Mouse (Mus musculus): ENCODE results near the gene Pde3a. TPM values are rescaled to one million over a fixed set of nuclear protein-coding genes. Genes with fewer than 3 reads are reported as not detected.

The Pde3a gene
- polyA plus RNA-seq, 1 experiment from 2014 or later, result 5.8 TPM

- H3K9me3 ChIP-seq (replicated peaks), result no peaks in the 10 kb centered on the region
- no peak overlapping the region for H3K4me2 ChIP-seq (replicated peaks)
- H3K27ac ChIP-seq (replicated peaks), result no peak overlapping the region
- no peaks in the 10 kb centered on the region for H3K27me3 ChIP-seq
- 92% methylated on average over 5 of the region's 5 CpGs for WGBS
- no peaks in the 10 kb centered on the region for H3K36me3 ChIP-seq
- H3K9ac ChIP-seq, result no peak overlapping the region
- ATAC-seq (ENCODE audit: insufficient number of reproducible peaks, low FRiP score, low TSS enrichment, low read depth), result no peak
- H3K4me3 ChIP-seq (replicated peaks), result no peak overlapping the region
- H3K4me1 ChIP-seq, result 0 out of 2 replicates have a peak, but pooled peaks cover 7% of the 10 kb centered on the region
These were observed 19.8 kb downstream of the Pde3a start for GRCm38 (mm10) chr6:141268871-141269270.

DNA sequence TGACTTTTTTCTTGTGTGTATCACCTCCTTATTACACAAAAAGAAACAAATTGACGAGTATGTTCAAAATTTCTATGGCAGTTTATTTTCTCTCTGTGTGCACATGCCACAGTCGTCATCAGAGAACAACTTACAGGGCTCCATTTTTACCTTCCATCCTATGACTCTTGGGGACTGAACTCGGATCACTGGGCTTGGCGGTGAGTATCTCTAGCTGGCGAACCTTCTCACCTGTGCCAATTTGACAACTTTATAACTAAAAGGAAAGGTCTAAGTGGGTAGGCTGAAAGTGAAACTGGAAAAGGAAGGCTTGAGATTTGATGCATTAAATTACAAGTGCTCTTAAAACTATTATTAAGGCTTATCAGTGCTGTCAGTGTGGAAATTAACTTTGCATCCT, 22.1 kb downstream of the Pde3a start:
- Histone ChIP-seq H3K9me3 (replicated peaks) (no peaks in the 10 kb centered on the region), H3K4me1 (0 out of 2 replicates have a peak, but pooled peaks cover 6% of the 10 kb centered on the region), H3K4me3 (replicated peaks) (no peak overlapping the region), H3K27me3 (no peaks in the 10 kb centered on the region), H3K36me3 (no peaks in the 10 kb centered on the region), H3K9ac (no peak overlapping the region), H3K4me2 (replicated peaks) (no peak overlapping the region), H3K27ac (replicated peaks) (no peak overlapping the region)
- ATAC-seq (ENCODE audit: insufficient number of reproducible peaks, low FRiP score, low TSS enrichment, low read depth), result no peak
- WGBS, result 85% methylated on average over 5 of the region's 5 CpGs

GRCm38 (mm10) chr6:141271579-141271978, 22.5 kb downstream of the Pde3a start:
- no peaks in the 10 kb centered on the region for H3K36me3 ChIP-seq
- no peak overlapping the region for H3K9ac ChIP-seq
- no peak overlapping the region for H3K4me3 ChIP-seq (replicated peaks)
- H3K27me3 ChIP-seq, result no peaks in the 10 kb centered on the region
- H3K4me2 ChIP-seq (replicated peaks), result no peak overlapping the region
- WGBS, result 85% methylated on average over 3 of the region's 3 CpGs
- no peak for ATAC-seq (ENCODE audit: insufficient number of reproducible peaks, low FRiP score, low TSS enrichment, low read depth)
- no peak overlapping the region for H3K27ac ChIP-seq (replicated peaks)
- H3K9me3 ChIP-seq (replicated peaks), result no peaks in the 10 kb centered on the region
- 0 out of 2 replicates have a peak, but pooled peaks cover 3% of the 10 kb centered on the region for H3K4me1 ChIP-seq

- H3K27ac ChIP-seq (replicated peaks), result no peak overlapping the region
- no peaks in the 10 kb centered on the region for H3K9me3 ChIP-seq (replicated peaks)
- no peaks in the 10 kb centered on the region for H3K36me3 ChIP-seq
- WGBS, result 90% methylated on average over 6 of the region's 6 CpGs
- no peaks in the 10 kb centered on the region for H3K27me3 ChIP-seq
- no peak for ATAC-seq (ENCODE audit: insufficient number of reproducible peaks, low FRiP score, low TSS enrichment, low read depth)
- H3K4me2 ChIP-seq (replicated peaks), result no peak overlapping the region
- H3K4me1 ChIP-seq, result no peaks in the 10 kb centered on the region
- H3K4me3 ChIP-seq (replicated peaks), result no peak overlapping the region
- H3K9ac ChIP-seq, result no peak overlapping the region
These were observed 24.6 kb downstream of the Pde3a start for GRCm38 (mm10) chr6:141273685-141274084.

DNA sequence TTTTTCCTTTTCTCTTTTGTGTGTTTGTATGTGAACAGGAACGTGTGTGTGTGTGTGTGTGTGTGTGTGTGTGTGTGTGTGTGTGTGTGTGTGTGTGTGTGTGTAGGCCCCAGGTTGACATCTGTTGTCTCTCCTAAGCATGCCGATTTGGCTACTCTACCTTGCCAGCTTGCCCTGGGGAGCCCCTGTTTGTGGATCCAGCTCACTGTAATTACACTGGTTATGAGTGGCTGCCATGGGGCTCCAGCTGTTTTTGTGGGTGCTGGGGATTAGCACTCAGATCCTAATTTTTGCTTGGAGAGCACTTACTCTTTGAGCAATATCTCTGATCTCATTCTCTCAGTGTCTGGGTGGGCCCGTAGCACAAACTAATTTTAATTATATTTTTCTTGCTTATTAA, 32.6 kb downstream of the Pde3a start:
- Histone ChIP-seq H3K4me3 (replicated peaks) (no peak overlapping the region), H3K27ac (replicated peaks) (no peak overlapping the region), H3K9me3 (replicated peaks) (no peaks in the 10 kb centered on the region), H3K27me3 (no peaks in the 10 kb centered on the region), H3K9ac (no peak overlapping the region), H3K4me1 (no peaks in the 10 kb centered on the region), H3K36me3 (no peaks in the 10 kb centered on the region), H3K4me2 (replicated peaks) (no peak overlapping the region)
- WGBS, result 65% methylated on average over 3 of the region's 3 CpGs
- no peak for ATAC-seq (ENCODE audit: insufficient number of reproducible peaks, low FRiP score, low TSS enrichment, low read depth)

DNA sequence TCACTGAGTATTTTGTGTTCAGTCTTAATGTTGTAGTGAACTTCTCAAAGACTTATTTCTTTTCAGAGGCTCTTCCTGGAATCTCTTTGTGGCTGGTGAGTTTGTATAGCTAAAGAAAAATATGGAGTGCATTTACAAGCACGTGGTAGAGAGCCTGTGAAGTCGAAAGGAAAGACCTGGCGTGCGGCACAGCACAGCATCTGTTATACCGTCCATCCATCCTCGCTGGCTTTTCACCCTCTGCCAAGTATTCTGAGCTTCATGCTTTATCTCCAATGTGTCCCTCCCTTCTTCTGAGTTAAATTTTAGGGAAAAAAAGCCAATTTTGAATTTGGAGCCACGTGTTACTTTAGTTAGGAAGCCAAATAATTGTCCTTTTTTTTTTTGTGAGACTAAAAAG, 33.7 kb downstream of the Pde3a start:
- WGBS, result 69% methylated on average over 7 of the region's 7 CpGs
- ATAC-seq (ENCODE audit: insufficient number of reproducible peaks, low FRiP score, low TSS enrichment, low read depth), result no peak
- no peaks in the 10 kb centered on the region for H3K4me1 ChIP-seq
- no peaks in the 10 kb centered on the region for H3K9me3 ChIP-seq (replicated peaks)
- H3K9ac ChIP-seq, result no peak overlapping the region
- H3K27me3 ChIP-seq, result no peaks in the 10 kb centered on the region
- no peaks in the 10 kb centered on the region for H3K36me3 ChIP-seq
- H3K4me2 ChIP-seq (replicated peaks), result no peak overlapping the region
- H3K27ac ChIP-seq (replicated peaks), result no peak overlapping the region
- no peak overlapping the region for H3K4me3 ChIP-seq (replicated peaks)

DNA sequence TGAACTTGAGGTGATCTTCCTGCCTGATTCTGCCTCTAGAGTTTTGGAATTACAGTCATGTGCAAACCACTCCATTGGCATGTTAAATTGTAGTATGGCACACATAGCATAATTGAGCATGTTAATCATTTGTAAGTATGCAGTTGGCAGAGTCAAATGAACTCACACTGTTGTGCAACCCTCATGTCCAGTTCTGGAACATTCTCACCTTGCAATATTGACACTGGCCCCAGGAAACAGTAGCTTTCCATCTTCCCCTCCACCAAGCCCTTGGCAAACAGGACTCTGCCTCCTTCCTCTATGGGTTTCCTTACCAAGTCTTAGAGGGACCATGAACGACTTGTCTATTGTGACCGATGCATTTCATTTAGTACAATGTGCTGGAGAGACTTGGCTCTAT, 42.1 kb downstream of the Pde3a start:
- 91% methylated on average over 2 of the region's 2 CpGs for WGBS
- Histone ChIP-seq H3K27me3 (no peaks in the 10 kb centered on the region), H3K9ac (no peak overlapping the region), H3K4me3 (replicated peaks) (no peak overlapping the region), H3K4me1 (no peaks in the 10 kb centered on the region), H3K4me2 (replicated peaks) (no peak overlapping the region), H3K27ac (replicated peaks) (no peak overlapping the region), H3K36me3 (no peaks in the 10 kb centered on the region), H3K9me3 (replicated peaks) (no peaks in the 10 kb centered on the region)
- no peak for ATAC-seq (ENCODE audit: insufficient number of reproducible peaks, low FRiP score, low TSS enrichment, low read depth)

DNA sequence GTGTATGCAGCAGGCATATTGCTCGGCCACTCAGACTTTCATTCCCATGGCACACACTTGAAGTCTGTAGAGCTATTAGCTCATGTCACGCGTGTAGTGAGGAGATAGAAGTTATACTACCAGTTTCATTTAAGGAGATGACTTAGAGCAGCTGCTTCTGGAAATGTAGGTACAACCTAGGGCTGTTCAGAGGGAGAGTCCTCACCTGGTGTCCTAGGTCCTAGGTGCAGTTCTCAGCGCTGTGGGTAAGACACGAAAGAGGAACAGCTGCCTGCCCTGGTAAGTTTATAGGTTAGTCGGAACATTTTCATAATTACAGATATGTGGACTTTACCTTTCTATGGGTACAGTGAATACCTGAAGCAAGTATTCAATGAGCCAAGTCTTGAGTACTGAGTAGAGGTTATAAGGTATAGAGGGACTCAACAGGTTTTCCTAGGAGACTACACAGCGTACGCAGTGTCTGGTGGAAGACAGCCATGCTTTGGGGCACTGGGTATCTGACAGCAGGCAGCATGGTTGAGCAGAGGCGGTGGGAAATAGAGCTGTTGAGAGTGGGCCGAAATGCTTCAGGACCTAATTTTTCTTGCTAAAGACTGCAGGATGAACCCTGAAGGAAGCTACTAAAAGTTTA, 43.9 kb downstream of the Pde3a start:
- Histone ChIP-seq H3K27me3 (no peaks in the 10 kb centered on the region), H3K27ac (replicated peaks) (no peak overlapping the region), H3K4me2 (replicated peaks) (no peak overlapping the region), H3K9ac (no peak overlapping the region), H3K36me3 (no peaks in the 10 kb centered on the region), H3K4me1 (no peaks in the 10 kb centered on the region), H3K4me3 (replicated peaks) (no peak overlapping the region), H3K9me3 (replicated peaks) (no peaks in the 10 kb centered on the region)
- 92% methylated on average over 10 of the region's 10 CpGs for WGBS
- ATAC-seq (ENCODE audit: insufficient number of reproducible peaks, low FRiP score, low TSS enrichment, low read depth), result no peak

DNA sequence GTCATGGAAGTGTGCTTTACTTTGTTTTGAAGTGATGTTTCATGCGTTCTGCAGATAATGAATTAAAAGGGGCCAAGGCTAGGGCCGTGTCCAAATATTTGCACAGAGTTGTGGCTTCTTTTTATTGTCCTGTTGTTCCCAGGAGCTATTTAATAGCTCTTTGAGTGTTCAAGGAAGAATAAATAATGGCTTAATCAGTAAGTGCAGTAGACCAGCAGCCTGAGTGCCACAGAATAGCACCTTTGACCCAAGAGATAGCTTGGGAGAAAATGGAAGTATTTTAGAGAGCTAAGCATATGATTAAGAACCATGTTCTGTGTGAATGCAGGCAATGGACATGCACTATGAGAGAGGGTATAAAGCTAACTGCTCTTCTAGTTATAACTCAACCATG, 44.4 kb downstream of the Pde3a start:
- H3K9ac ChIP-seq, result no peak overlapping the region
- H3K4me1 ChIP-seq, result no peaks in the 10 kb centered on the region
- H3K27ac ChIP-seq (replicated peaks), result no peak overlapping the region
- no peak for ATAC-seq (ENCODE audit: insufficient number of reproducible peaks, low FRiP score, low TSS enrichment, low read depth)
- H3K9me3 ChIP-seq (replicated peaks), result no peaks in the 10 kb centered on the region
- no peaks in the 10 kb centered on the region for H3K36me3 ChIP-seq
- no peak overlapping the region for H3K4me3 ChIP-seq (replicated peaks)
- H3K27me3 ChIP-seq, result no peaks in the 10 kb centered on the region
- 74% methylated on average over 2 of the region's 2 CpGs for WGBS
- H3K4me2 ChIP-seq (replicated peaks), result no peak overlapping the region

GRCm38 (mm10) chr6:141295264-141295663, 46.2 kb downstream of the Pde3a start:
- ATAC-seq (ENCODE audit: insufficient number of reproducible peaks, low FRiP score, low TSS enrichment, low read depth), result no peak
- Histone ChIP-seq H3K36me3 (no peaks in the 10 kb centered on the region), H3K9me3 (replicated peaks) (no peaks in the 10 kb centered on the region), H3K27me3 (no peaks in the 10 kb centered on the region), H3K4me1 (no peaks in the 10 kb centered on the region), H3K4me3 (replicated peaks) (no peak overlapping the region), H3K4me2 (replicated peaks) (no peak overlapping the region), H3K9ac (no peak overlapping the region), H3K27ac (replicated peaks) (no peak overlapping the region)
- WGBS, result 70% methylated on average over 3 of the region's 3 CpGs

DNA sequence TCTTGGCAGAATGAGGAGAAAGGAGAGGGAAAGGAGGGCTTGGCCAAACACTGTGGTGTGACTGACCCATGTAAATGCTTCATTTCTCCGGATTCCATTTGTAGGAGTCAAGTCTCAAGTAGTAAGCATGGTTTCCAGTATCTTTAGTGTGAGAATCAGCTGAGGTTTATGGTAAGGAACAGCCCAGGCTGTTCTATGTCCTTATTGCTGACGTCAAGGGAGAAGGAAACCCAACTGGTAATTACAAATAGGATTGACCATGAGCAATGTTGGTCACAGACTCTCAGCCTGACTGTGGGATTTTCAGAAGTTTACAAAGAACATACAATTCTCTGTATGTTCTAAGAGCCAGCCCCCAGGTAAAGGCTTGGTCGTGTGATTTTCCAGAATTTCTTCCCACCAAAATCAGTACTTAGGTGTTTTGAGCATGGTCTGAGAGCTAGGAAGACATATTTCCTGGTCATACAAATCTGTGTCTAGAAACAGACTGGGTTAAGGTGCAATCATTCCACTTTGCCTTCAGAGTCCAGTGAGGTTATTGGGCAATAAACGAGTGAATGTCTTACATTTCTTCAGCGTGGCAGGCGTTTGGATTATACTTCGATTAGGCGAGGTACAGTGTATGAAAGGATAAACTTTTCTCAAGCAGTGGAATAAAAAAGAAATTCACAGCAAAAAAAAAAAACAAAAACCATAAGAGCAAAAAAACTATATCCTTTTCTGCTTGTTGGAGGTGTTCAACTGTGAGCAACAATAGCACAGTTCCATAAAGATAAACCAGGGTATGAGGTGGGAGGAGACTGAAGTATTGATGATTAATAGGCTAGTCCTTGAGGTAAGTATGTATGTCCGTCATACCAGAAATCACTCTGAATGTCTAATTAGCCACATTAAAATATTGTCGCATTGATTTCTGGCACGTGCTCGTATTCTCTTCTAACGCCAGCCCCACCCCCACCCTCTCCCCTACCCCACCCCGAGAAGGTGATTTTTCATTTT, 53.0 kb downstream of the Pde3a start:
- H3K4me1 ChIP-seq, result 0 out of 2 replicates have a peak, but pooled peaks cover 5% of the 10 kb centered on the region
- H3K9me3 ChIP-seq (replicated peaks), result no peaks in the 10 kb centered on the region
- no peaks in the 10 kb centered on the region for H3K27me3 ChIP-seq
- no peak for ATAC-seq (ENCODE audit: insufficient number of reproducible peaks, low FRiP score, low TSS enrichment, low read depth)
- no peak overlapping the region for H3K4me3 ChIP-seq (replicated peaks)
- no peak overlapping the region for H3K27ac ChIP-seq (replicated peaks)
- no peak overlapping the region for H3K4me2 ChIP-seq (replicated peaks)
- WGBS, result 90% methylated on average over 14 of the region's 14 CpGs
- no peak overlapping the region for H3K9ac ChIP-seq
- no peaks in the 10 kb centered on the region for H3K36me3 ChIP-seq
